Mouse (Mus musculus) 416B (cell line): ENCODE data around the gene Timmdc1.
"Not testable (repeated sequence)": the region's sequence is repeated elsewhere in the genome, so short reads cannot be mapped to it uniquely, and the experiment has no call there.

ENCODE experiments used
- DNase-seq: peaks from one replicate; pipeline ENCODE4 v3.0.0; 2011; ENCODE audit warnings: low read depth

Gene Timmdc1

GRCm38 (mm10) chr16:38496604-38497140, 25.8 kb downstream of the Timmdc1 start:
- DNase-seq: no peak

- DNase-seq: no peak
These were observed 28.6 kb downstream of the Timmdc1 start for GRCm38 (mm10) chr16:38493890-38494289.

GRCm38 (mm10) chr16:38492551-38492950, 29.9 kb downstream of the Timmdc1 start:
- DNase-seq: no peak

- DNase-seq: no peak
These were observed 38.7 kb downstream of the Timmdc1 start for GRCm38 (mm10) chr16:38483582-38484309.

- peak; percentile 66 for DNase-seq
These were observed 39.5 kb downstream of the Timmdc1 start for GRCm38 (mm10) chr16:38482780-38483562.

GRCm38 (mm10) chr16:38481327-38481726, 41.1 kb downstream of the Timmdc1 start:
- no peak for DNase-seq

GRCm38 (mm10) chr16:38478296-38478695, 44.2 kb downstream of the Timmdc1 start:
- DNase-seq: no peak

GRCm38 (mm10) chr16:38477241-38477608, 45.2 kb downstream of the Timmdc1 start:
- not testable (repeated sequence) for DNase-seq

GRCm38 (mm10) chr16:38476312-38477240, 45.9 kb downstream of the Timmdc1 start:
- peak; percentile 72 for DNase-seq

GRCm38 (mm10) chr16:38475681-38476311, 46.7 kb downstream of the Timmdc1 start:
- DNase-seq: peak; percentile 28

GRCm38 (mm10) chr16:38474677-38475286, 47.7 kb downstream of the Timmdc1 start:
- no peak for DNase-seq

GRCm38 (mm10) chr16:38473661-38474060, 48.8 kb downstream of the Timmdc1 start:
- DNase-seq: no peak

- no peak for DNase-seq
These were observed 50.0 kb downstream of the Timmdc1 start for GRCm38 (mm10) chr16:38472507-38472873.

GRCm38 (mm10) chr16:38471697-38472506, 50.6 kb downstream of the Timmdc1 start:
- peak; percentile 24 for DNase-seq

GRCm38 (mm10) chr16:38469437-38469836, 53.0 kb downstream of the Timmdc1 start:
- DNase-seq: no peak

- no peak for DNase-seq
These were observed 53.8 kb downstream of the Timmdc1 start for GRCm38 (mm10) chr16:38468706-38469018.

GRCm38 (mm10) chr16:38467917-38468705, 54.4 kb downstream of the Timmdc1 start:
- DNase-seq: peak; percentile 92

GRCm38 (mm10) chr16:38467091-38467916, 55.2 kb downstream of the Timmdc1 start:
- no peak for DNase-seq

- peak; percentile 20 for DNase-seq
These were observed 56.4 kb downstream of the Timmdc1 start for GRCm38 (mm10) chr16:38466089-38466488.
